Mouse (Mus musculus) embryonic facial prominence, embryonic 13.5 days (tissue): ENCODE results near the gene Polr2a. TPM values are rescaled to one million over a fixed set of nuclear protein-coding genes. Genes with fewer than 3 reads are reported as not detected.

Source experiments
- ATAC-seq: fragments of 200-750 bp; cut with Nextera tagmentation; 2 replicates; pipeline ENCODE4 v1.8.0; 2017; ENCODE audit warnings: low read depth; ENCODE audit not compliant: insufficient number of reproducible peaks, insufficient read depth, low FRiP score, low TSS enrichment
- H3K27ac ChIP-seq: fragments of 300-500 bp; sonication (generic); 2 replicates; pipeline ENCODE4 v1.5.1; 2015; ENCODE audit warnings: moderate library complexity, mild to moderate bottlenecking, inconsistent platforms
- H3K27me3 ChIP-seq: fragments of 300-500 bp; sonication (generic); 2 replicates; pipeline ENCODE4 v1.6.1; 2015; ENCODE audit warnings: mild to moderate bottlenecking, inconsistent platforms
- H3K36me3 ChIP-seq: fragments of 300-500 bp; sonication (generic); 2 replicates; pipeline ENCODE4 v1.6.1; 2015; ENCODE audit warnings: mild to moderate bottlenecking, inconsistent platforms
- H3K4me1 ChIP-seq: fragments of 300-500 bp; sonication (generic); 2 replicates; pipeline ENCODE4 v1.6.1; 2015; ENCODE audit warnings: inconsistent platforms
- H3K4me2 ChIP-seq: fragments of 300-500 bp; sonication (generic); 2 replicates; pipeline ENCODE4 v1.6.1; 2015; ENCODE audit warnings: moderate library complexity, mild to moderate bottlenecking, inconsistent platforms
- H3K4me3 ChIP-seq: fragments of 300-500 bp; sonication (generic); 2 replicates; pipeline ENCODE4 v1.5.1; 2015; ENCODE audit warnings: mild to moderate bottlenecking, inconsistent platforms
- H3K9ac ChIP-seq: fragments of 300-500 bp; sonication (generic); 2 replicates; pipeline ENCODE4 v1.6.1; 2015; ENCODE audit warnings: mild to moderate bottlenecking, inconsistent platforms
- H3K9me3 ChIP-seq: fragments of 300-500 bp; sonication (generic); 2 replicates; pipeline ENCODE4 v1.6.1; 2016; ENCODE audit warnings: inconsistent platforms
- WGBS: fragments of 180-500 bp; shearing (Covaris S2); methylation state at CpG from one replicate; pipeline ENCODE4 v1.1.7; 2015; ENCODE audit warnings: mixed read lengths; 5-methylcytosine and 5-hydroxymethylcytosine counted together
- polyA plus RNA-seq: library from polyadenylated mRNA; unstranded; fragments of >200 nt; fragmentation: Nextera tagmentation; extraction: Ambion mirVana; gene quantifications from 2 replicates; pipeline ENCODE4 v1.2.1, GENCODE M21; 2015

Gene Polr2a
- polyA plus RNA-seq, 1 experiment from 2014 or later: 31.3 TPM

GRCm38 (mm10) chr11:69800138-69800391 is 41.6 kb upstream of the Polr2a start:
- ATAC-seq: no peak
- peaks cover 63% of the 10 kb centered on the region for H3K27me3 ChIP-seq
- 1% methylated on average over 11 of the region's 11 CpGs for WGBS

GRCm38 (mm10) chr11:69799394-69800137 is 41.1 kb upstream of the Polr2a start:
- H3K4me1 ChIP-seq: peaks cover 63% of the 10 kb centered on the region
- H3K9ac ChIP-seq: 0 out of 2 replicates have a peak overlapping the region, but pooled peaks have one; percentile 8
- no peaks in the 10 kb centered on the region for H3K9me3 ChIP-seq
- peak overlapping the region; percentile 40 for H3K27ac ChIP-seq
- peaks cover 62% of the 10 kb centered on the region for H3K27me3 ChIP-seq
- peak overlapping the region; percentile 56 for H3K4me3 ChIP-seq
- WGBS: 21% methylated on average over 12 of the region's 12 CpGs
- no peak for ATAC-seq
- H3K4me2 ChIP-seq: peak overlapping the region; percentile 98
- H3K36me3 ChIP-seq: no peaks in the 10 kb centered on the region; the same call in 1 of the 2 replicates

More at GRCm38 (mm10) chr11:69800138-69800391, 41.6 kb upstream of the Polr2a start:
- Histone ChIP-seq H3K4me1 (peaks cover 68% of the 10 kb centered on the region), H3K4me3 (peak overlapping the region; percentile 56), H3K9me3 (no peaks in the 10 kb centered on the region), H3K36me3 (no peaks in the 10 kb centered on the region; the same call in 1 of the 2 replicates), H3K4me2 (peak overlapping the region; percentile 98), H3K9ac (peak overlapping the region; percentile 79), H3K27ac (no peak overlapping the region)

- Histone ChIP-seq H3K4me2 (no peak overlapping the region), H3K9ac (no peak overlapping the region), H3K9me3 (no peaks in the 10 kb centered on the region), H3K4me3 (no peak overlapping the region), H3K27ac (no peak overlapping the region), H3K36me3 (no peaks in the 10 kb centered on the region; the same call in 1 of the 2 replicates), H3K4me1 (peaks cover 47% of the 10 kb centered on the region), H3K27me3 (peaks cover 70% of the 10 kb centered on the region)
- ATAC-seq: no peak
- 70% methylated on average over 7 of the region's 7 CpGs for WGBS
Observed at GRCm38 (mm10) chr11:69797924-69798323, 39.5 kb upstream of the Polr2a start.

GRCm38 (mm10) chr11:69795983-69796435 is 37.6 kb upstream of the Polr2a start:
- Histone ChIP-seq H3K9me3 (no peaks in the 10 kb centered on the region), H3K36me3 (no peaks in the 10 kb centered on the region; the same call in 1 of the 2 replicates), H3K27me3 (peaks cover 58% of the 10 kb centered on the region), H3K27ac (no peak overlapping the region), H3K4me1 (peaks cover 28% of the 10 kb centered on the region), H3K4me2 (peak overlapping the region; percentile 94), H3K4me3 (peak overlapping the region; percentile 48), H3K9ac (peak overlapping the region; percentile 61)
- 2% methylated on average over 13 of the region's 13 CpGs for WGBS
- ATAC-seq: no peak

GRCm38 (mm10) chr11:69795168-69795982 is 36.9 kb upstream of the Polr2a start, which contains the start of gene Chrnb1:
Chrnb1 (minus strand) TSS chr11:69795943.
- Histone ChIP-seq H3K4me3 (peak within 1 kb of the TSS; percentile 48), H3K4me1 (peaks cover 21% of the 10 kb centered on the region), H3K27me3 (peaks cover 58% of the 10 kb centered on the region), H3K9ac (peak within 1 kb of the TSS; percentile 61), H3K9me3 (no peaks in the 10 kb centered on the region), H3K36me3 (no peaks in the 10 kb centered on the region; the same call in 1 of the 2 replicates), H3K4me2 (peak within 1 kb of the TSS; percentile 94), H3K27ac (no peak within 1 kb of the TSS; the same call in 1 of the 2 replicates)
- WGBS: 3% methylated on average over 52 of the region's 52 CpGs
- ATAC-seq: peak; percentile 92

- H3K9ac ChIP-seq: no peak overlapping the region
- H3K9me3 ChIP-seq: no peaks in the 10 kb centered on the region
- H3K4me3 ChIP-seq: no peak overlapping the region
- no peaks in the 10 kb centered on the region; the same call in 1 of the 2 replicates for H3K36me3 ChIP-seq
- no peak overlapping the region for H3K27ac ChIP-seq
- WGBS: 64% methylated on average over 5 of the region's 5 CpGs
- no peak overlapping the region for H3K4me2 ChIP-seq
- no peak for ATAC-seq
- 0 out of 2 replicates have a peak, but pooled peaks cover 7% of the 10 kb centered on the region for H3K4me1 ChIP-seq
- peaks cover 53% of the 10 kb centered on the region for H3K27me3 ChIP-seq
Observed at GRCm38 (mm10) chr11:69793429-69793828, 35.0 kb upstream of the Polr2a start.

GRCm38 (mm10) chr11:69791420-69791819 is 33.0 kb upstream of the Polr2a start:
- no peaks in the 10 kb centered on the region for H3K36me3 ChIP-seq
- 72% methylated on average over 5 of the region's 5 CpGs for WGBS
- H3K9me3 ChIP-seq: no peaks in the 10 kb centered on the region
- H3K27ac ChIP-seq: no peak overlapping the region
- H3K4me3 ChIP-seq: no peak overlapping the region
- no peak overlapping the region for H3K4me2 ChIP-seq
- 0 out of 2 replicates have a peak, but pooled peaks cover 7% of the 10 kb centered on the region for H3K4me1 ChIP-seq
- ATAC-seq: no peak
- peaks cover 33% of the 10 kb centered on the region for H3K27me3 ChIP-seq
- no peak overlapping the region for H3K9ac ChIP-seq

GRCm38 (mm10) chr11:69789431-69789830 is 31.0 kb upstream of the Polr2a start:
- no peaks in the 10 kb centered on the region for H3K9me3 ChIP-seq
- no peak overlapping the region for H3K27ac ChIP-seq
- WGBS: 41% methylated on average over 5 of the region's 5 CpGs
- no peak overlapping the region for H3K9ac ChIP-seq
- H3K4me2 ChIP-seq: no peak overlapping the region
- peaks cover 14% of the 10 kb centered on the region for H3K27me3 ChIP-seq
- no peaks in the 10 kb centered on the region for H3K4me1 ChIP-seq
- H3K4me3 ChIP-seq: no peak overlapping the region
- ATAC-seq: no peak
- no peaks in the 10 kb centered on the region for H3K36me3 ChIP-seq

- H3K9ac ChIP-seq: no peak overlapping the region
- no peaks in the 10 kb centered on the region for H3K9me3 ChIP-seq
- no peaks in the 10 kb centered on the region for H3K36me3 ChIP-seq
- no peak overlapping the region for H3K4me2 ChIP-seq
- no peak overlapping the region for H3K4me3 ChIP-seq
- H3K27ac ChIP-seq: no peak overlapping the region
- no peaks in the 10 kb centered on the region for H3K4me1 ChIP-seq
- H3K27me3 ChIP-seq: peaks cover under 1% of the 10 kb centered on the region; the same call in 1 of the 2 replicates
- WGBS: 88% methylated on average over 5 of the region's 5 CpGs
- ATAC-seq: no peak
Observed at GRCm38 (mm10) chr11:69787306-69787705, 28.9 kb upstream of the Polr2a start.

GRCm38 (mm10) chr11:69784793-69785272 is 26.4 kb upstream of the Polr2a start:
- Histone ChIP-seq H3K36me3 (no peaks in the 10 kb centered on the region), H3K9me3 (no peaks in the 10 kb centered on the region), H3K4me1 (no peaks in the 10 kb centered on the region), H3K4me2 (peak overlapping the region; percentile 23; the same call in 1 of the 2 replicates), H3K4me3 (no peak overlapping the region), H3K27ac (no peak overlapping the region), H3K27me3 (peaks cover 6% of the 10 kb centered on the region; the same call in 1 of the 2 replicates), H3K9ac (no peak overlapping the region)
- ATAC-seq: no peak
- 45% methylated on average over 15 of the region's 15 CpGs for WGBS

GRCm38 (mm10) chr11:69781828-69782227 is 23.4 kb upstream of the Polr2a start:
- Histone ChIP-seq H3K4me2 (no peak overlapping the region), H3K9ac (no peak overlapping the region), H3K4me1 (peaks cover 20% of the 10 kb centered on the region), H3K36me3 (peaks cover 20% of the 10 kb centered on the region), H3K9me3 (no peaks in the 10 kb centered on the region), H3K27me3 (peaks cover 19% of the 10 kb centered on the region; the same call in 1 of the 2 replicates), H3K27ac (no peak overlapping the region), H3K4me3 (no peak overlapping the region)
- WGBS: 38% methylated on average over 4 of the region's 4 CpGs
- ATAC-seq: no peak
